Mouse (Mus musculus) ES-Bruce4 (cell line): ENCODE results near the gene Grik2. TPM values are rescaled to one million over a fixed set of nuclear protein-coding genes. Genes with fewer than 3 reads are reported as not detected.

ENCODE experiments used
- H3K27ac ChIP-seq: 2 replicates; pipeline ENCODE4 v1.5.1; 2012; ENCODE audit warnings: low read length, inconsistent platforms; ENCODE audit not compliant: insufficient read depth
- H3K27me3 ChIP-seq: 2 replicates; pipeline ENCODE4 v1.6.1; 2012; ENCODE audit warnings: mild to moderate bottlenecking, low read length, inconsistent platforms; ENCODE audit not compliant: control insufficient read depth, poor library complexity, insufficient read depth, severe bottlenecking
- H3K36me3 ChIP-seq: 2 replicates; pipeline ENCODE4 v1.6.1; 2012; ENCODE audit warnings: inconsistent platforms, mild to moderate bottlenecking, low read length, moderate library complexity; ENCODE audit not compliant: control insufficient read depth, poor library complexity, insufficient read depth, severe bottlenecking
- H3K4me1 ChIP-seq: one replicate; pipeline ENCODE4 v1.8.1; 2011; ENCODE audit warnings: low read length; ENCODE audit not compliant: control insufficient read depth, insufficient read depth
- H3K4me3 ChIP-seq: 2 replicates; pipeline ENCODE4 v1.5.1; 2011; ENCODE audit warnings: low read depth, mild to moderate bottlenecking, low read length
- H3K9ac ChIP-seq: 2 replicates; pipeline ENCODE4 v1.6.1; 2012; ENCODE audit warnings: low read depth, mild to moderate bottlenecking, inconsistent platforms; ENCODE audit not compliant: poor library complexity, severe bottlenecking
- H3K9me3 ChIP-seq: replicated peaks from 2 replicates; pipeline ENCODE4 v1.6.1; 2012; ENCODE audit warnings: mild to moderate bottlenecking, low read length, inconsistent platforms; ENCODE audit not compliant: control insufficient read depth, poor library complexity, insufficient read depth, severe bottlenecking
- CTCF ChIP-seq: IDR thresholded peaks from one replicate; pipeline ENCODE4 v1.8.1; 2011; ENCODE audit warnings: low read depth, low read length
- EP300 ChIP-seq: IDR thresholded peaks from 2 replicates; pipeline ENCODE4 v1.6.1; 2011; ENCODE audit warnings: low read depth, low read length; ENCODE audit not compliant: insufficient read depth
- POLR2A ChIP-seq: IDR thresholded peaks from one replicate; pipeline ENCODE4 v1.8.1; 2011; ENCODE audit warnings: low read length; ENCODE audit not compliant: insufficient read depth
- polyA plus RNA-seq: library from polyadenylated mRNA; stranded (reverse); fragments of >200 nt; gene quantifications from 2 replicates; pipeline ENCODE4 v1.2.4, GENCODE M21; 2011; ENCODE audit warnings: low read depth; ENCODE audit not compliant: missing spikeins, insufficient read depth, insufficient read length

Gene Grik2
- polyA plus RNA-seq, 1 experiment, result not detected

- Histone ChIP-seq H3K9ac (no peak overlapping the region), H3K27ac (no peak overlapping the region), H3K27me3 (no peaks in the 10 kb centered on the region), H3K4me1 (no peaks in the 10 kb centered on the region), H3K9me3 (no peaks in the 10 kb centered on the region), H3K4me3 (no peak overlapping the region), H3K36me3 (no peaks in the 10 kb centered on the region)
- TF ChIP-seq POLR2A (no peak), EP300 (no peak), CTCF (no peak)
Measured at GRCm38 (mm10) chr10:49639901-49640300, 148.7 kb downstream of the Grik2 start.

- H3K9me3 ChIP-seq, result no peaks in the 10 kb centered on the region
- no peaks in the 10 kb centered on the region for H3K27me3 ChIP-seq
- no peak overlapping the region for H3K9ac ChIP-seq
- no peaks in the 10 kb centered on the region for H3K36me3 ChIP-seq
- H3K4me3 ChIP-seq, result no peak overlapping the region
- H3K27ac ChIP-seq, result no peak overlapping the region
- no peak for TF ChIP-seq CTCF
- TF ChIP-seq EP300, result no peak
- TF ChIP-seq POLR2A, result no peak
- no peaks in the 10 kb centered on the region for H3K4me1 ChIP-seq
Measured at GRCm38 (mm10) chr10:49623951-49624350, 164.6 kb downstream of the Grik2 start.

- H3K9me3 ChIP-seq, result no peaks in the 10 kb centered on the region
- no peaks in the 10 kb centered on the region for H3K4me1 ChIP-seq
- TF ChIP-seq CTCF (no peak), POLR2A (no peak), EP300 (no peak)
- no peak overlapping the region for H3K27ac ChIP-seq
- H3K4me3 ChIP-seq, result no peak overlapping the region
- no peaks in the 10 kb centered on the region for H3K36me3 ChIP-seq
- H3K9ac ChIP-seq, result no peak overlapping the region
- H3K27me3 ChIP-seq, result no peaks in the 10 kb centered on the region
Measured at GRCm38 (mm10) chr10:49597652-49598051, 190.9 kb downstream of the Grik2 start.

DNA sequence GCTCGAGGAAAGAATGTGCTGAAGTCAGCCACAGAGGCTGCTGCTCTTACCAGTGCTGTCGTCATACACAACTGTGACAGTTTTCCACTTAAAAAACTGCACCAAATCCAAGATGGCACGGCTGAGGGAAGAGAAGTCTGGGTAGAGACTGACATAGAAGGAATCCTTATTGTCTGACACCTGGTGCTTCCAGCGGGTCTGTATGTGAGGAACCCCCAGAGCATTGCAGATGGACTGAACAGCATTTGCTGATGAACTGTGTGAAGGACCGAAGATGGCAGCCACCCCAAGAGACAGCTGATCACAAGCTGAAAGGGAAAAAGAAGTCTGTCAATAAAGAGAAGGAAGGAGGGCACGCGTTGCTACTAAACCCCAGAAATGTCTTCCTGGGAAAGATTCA is 215.1 kb downstream of the Grik2 start:
- no peak overlapping the region for H3K4me3 ChIP-seq
- H3K36me3 ChIP-seq, result no peaks in the 10 kb centered on the region
- H3K27me3 ChIP-seq, result no peaks in the 10 kb centered on the region
- no peaks in the 10 kb centered on the region for H3K9me3 ChIP-seq
- H3K27ac ChIP-seq, result no peak overlapping the region
- no peak for TF ChIP-seq EP300
- TF ChIP-seq POLR2A, result no peak
- no peak for TF ChIP-seq CTCF
- H3K4me1 ChIP-seq, result no peaks in the 10 kb centered on the region
- no peak overlapping the region for H3K9ac ChIP-seq

DNA sequence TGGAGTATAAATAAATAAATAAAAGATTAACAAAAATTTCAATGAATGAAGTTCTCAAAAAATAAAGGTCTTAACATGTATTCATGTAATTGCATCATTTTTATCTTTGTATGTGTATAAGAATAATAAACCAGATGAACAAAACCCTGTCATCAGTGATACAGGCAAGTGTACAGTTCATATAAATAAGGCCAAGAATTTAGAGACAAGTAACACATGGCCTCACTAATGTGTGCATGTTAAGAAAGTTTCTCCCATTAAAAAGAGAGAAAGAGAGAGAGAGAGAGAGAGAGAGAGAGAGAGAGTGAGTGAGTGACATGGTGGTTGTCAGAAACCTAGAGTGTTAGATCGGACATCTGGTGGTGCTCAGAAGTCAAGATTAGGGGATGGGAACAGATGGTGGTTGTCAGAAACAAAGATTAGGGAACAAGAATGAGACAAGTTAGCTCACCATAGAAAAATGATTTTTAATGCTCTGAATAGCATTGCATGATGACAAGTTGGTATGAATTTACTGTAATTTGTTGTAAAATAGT is 228.6 kb downstream of the Grik2 start:
- Histone ChIP-seq H3K4me3 (no peak overlapping the region), H3K36me3 (no peaks in the 10 kb centered on the region), H3K27ac (no peak overlapping the region), H3K9ac (no peak overlapping the region), H3K27me3 (no peaks in the 10 kb centered on the region), H3K9me3 (no peaks in the 10 kb centered on the region), H3K4me1 (no peaks in the 10 kb centered on the region)
- TF ChIP-seq CTCF, result no peak
- no peak for TF ChIP-seq POLR2A
- no peak for TF ChIP-seq EP300

GRCm38 (mm10) chr10:49542249-49542648 is 246.3 kb downstream of the Grik2 start:
- Histone ChIP-seq H3K36me3 (no peaks in the 10 kb centered on the region), H3K27me3 (no peaks in the 10 kb centered on the region), H3K9me3 (no peaks in the 10 kb centered on the region), H3K4me1 (no peaks in the 10 kb centered on the region), H3K4me3 (no peak overlapping the region), H3K9ac (no peak overlapping the region), H3K27ac (no peak overlapping the region)
- TF ChIP-seq POLR2A, result no peak
- TF ChIP-seq EP300, result no peak
- no peak for TF ChIP-seq CTCF
